Mouse (Mus musculus) limb, embryonic 13.5 days (tissue): Measurements from ENCODE around the gene Noxo1. TPM values are rescaled to one million over a fixed set of nuclear protein-coding genes. Genes with fewer than 3 reads are reported as not detected.

Experiments
- ATAC-seq: fragments of 200-750 bp; cut with Nextera tagmentation; 2 replicates; pipeline ENCODE4 v1.8.0; 2017; ENCODE audit warnings: low read depth, moderate number of reproducible peaks, moderate TSS enrichment; ENCODE audit not compliant: low FRiP score
- H3K27ac ChIP-seq: fragments of 300-500 bp; sonication (generic); 2 replicates; pipeline ENCODE4 v1.5.1; 2015; ENCODE audit warnings: inconsistent platforms, mild to moderate bottlenecking, moderate library complexity
- H3K27me3 ChIP-seq: fragments of 300-500 bp; sonication (generic); 2 replicates; pipeline ENCODE4 v1.6.1; 2015; ENCODE audit warnings: mild to moderate bottlenecking, inconsistent platforms
- H3K36me3 ChIP-seq: fragments of 300-500 bp; sonication (generic); 2 replicates; pipeline ENCODE4 v1.6.1; 2015; ENCODE audit warnings: inconsistent platforms, mild to moderate bottlenecking, moderate library complexity
- H3K4me1 ChIP-seq: fragments of 300-500 bp; sonication (generic); 2 replicates; pipeline ENCODE4 v1.6.1; 2015; ENCODE audit warnings: inconsistent platforms
- H3K4me2 ChIP-seq: fragments of 300-500 bp; sonication (generic); replicated peaks from 2 replicates; pipeline ENCODE4 v1.6.1; 2015; ENCODE audit warnings: inconsistent platforms, mild to moderate bottlenecking, moderate library complexity
- H3K4me3 ChIP-seq: fragments of 300-500 bp; sonication (generic); 2 replicates; pipeline ENCODE4 v1.5.1; 2015; ENCODE audit warnings: moderate library complexity, mild to moderate bottlenecking, inconsistent platforms
- H3K9ac ChIP-seq: fragments of 300-500 bp; sonication (generic); 2 replicates; pipeline ENCODE4 v1.6.1; 2015; ENCODE audit warnings: mild to moderate bottlenecking, inconsistent platforms
- H3K9me3 ChIP-seq: fragments of 300-500 bp; sonication (generic); 2 replicates; pipeline ENCODE4 v1.6.1; 2016; ENCODE audit warnings: inconsistent platforms
- WGBS: fragments of 180-500 bp; shearing (Covaris S2); methylation state at CpG from one replicate; pipeline ENCODE4 v1.1.7; 2015; 5-methylcytosine and 5-hydroxymethylcytosine counted together
- polyA plus RNA-seq: library from polyadenylated mRNA; unstranded; fragments of >200 nt; fragmentation: Nextera tagmentation; extraction: Ambion mirVana; gene quantifications from 2 replicates; pipeline ENCODE4 v1.2.1, GENCODE M21; 2015

Gene Noxo1
- polyA plus RNA-seq, 1 experiment from 2014 or later = 3.1 TPM

DNA sequence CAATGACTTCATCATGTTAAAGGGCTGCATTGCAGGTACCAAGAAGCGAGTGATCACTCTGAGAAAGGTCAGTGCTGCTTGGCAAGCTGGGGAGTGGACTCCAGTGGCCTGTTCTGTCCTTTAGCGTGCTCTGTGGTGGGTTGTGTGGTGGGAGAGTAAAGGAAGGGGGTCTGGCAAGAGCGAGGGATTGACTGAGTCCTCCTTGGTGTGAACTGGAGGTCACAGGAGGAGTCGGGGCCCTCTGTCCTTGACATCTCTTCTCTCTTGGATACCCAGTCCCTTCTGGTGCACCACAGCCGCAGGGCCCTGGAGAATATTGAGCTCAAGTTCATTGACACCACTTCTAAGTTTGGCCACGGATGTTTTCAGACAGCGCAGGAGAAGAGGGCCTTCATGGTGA, 39.4 kb downstream of the Noxo1 start:
- no peak overlapping the region for H3K4me3 ChIP-seq
- peaks cover 11% of the 10 kb centered on the region; the same call in 1 of the 2 replicates for H3K27me3 ChIP-seq
- H3K9me3 ChIP-seq = no peaks in the 10 kb centered on the region
- H3K9ac ChIP-seq = no peak overlapping the region
- H3K4me2 ChIP-seq = 0 out of 2 replicates have a peak overlapping the region, but pooled peaks have one; percentile 87
- peaks cover 17% of the 10 kb centered on the region for H3K4me1 ChIP-seq
- WGBS = 91% methylated on average over 7 of the region's 7 CpGs
- no peak for ATAC-seq
- H3K27ac ChIP-seq = no peak overlapping the region
- H3K36me3 ChIP-seq = peaks cover 12% of the 10 kb centered on the region

DNA sequence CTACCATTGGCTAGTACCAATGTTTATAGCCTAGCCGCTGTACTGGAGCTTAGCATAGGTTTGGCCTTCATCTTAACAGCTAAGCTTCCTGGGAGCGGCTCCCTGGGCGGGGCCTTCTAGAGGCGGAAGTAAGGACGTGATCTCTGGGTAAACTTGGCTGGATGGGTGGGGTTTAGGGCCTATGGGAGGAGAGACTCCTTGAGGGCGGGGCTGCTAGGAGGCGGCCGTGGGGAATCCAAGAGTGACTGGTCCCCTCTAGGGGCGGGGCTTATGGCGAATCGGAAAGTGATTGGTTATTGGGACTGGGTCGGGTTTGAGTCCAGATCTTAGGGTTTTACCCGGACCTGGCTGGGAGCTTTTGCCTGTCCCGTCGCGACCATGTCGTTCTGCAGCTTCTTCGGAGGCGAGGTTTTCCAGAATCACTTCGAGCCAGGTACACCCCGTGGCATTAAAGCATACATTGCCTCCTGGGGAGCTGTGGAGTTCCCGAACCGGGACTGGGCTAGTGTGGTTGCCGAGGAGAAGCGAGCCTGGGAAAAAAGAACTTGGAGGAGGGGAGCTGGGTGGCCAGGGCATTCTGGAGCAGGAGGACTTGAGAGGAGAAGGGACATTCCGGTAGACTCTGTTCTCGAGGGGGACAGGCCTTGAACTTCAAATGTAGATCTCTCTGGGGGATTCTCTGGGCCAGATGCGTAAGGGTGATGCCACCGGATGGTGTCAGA, 40.5 kb downstream of the Noxo1 start, which contains the start of gene Msrb1:
Msrb1 (plus strand) TSS at position 313 of the 722 bp plus-strand sequence.
- peaks cover 11% of the 10 kb centered on the region; the same call in 1 of the 2 replicates for H3K27me3 ChIP-seq
- WGBS = under 1% methylated on average over 29 of the region's 29 CpGs
- peak within 1 kb of the TSS; percentile 78 for H3K9ac ChIP-seq
- ATAC-seq = peak; percentile 95
- peak within 1 kb of the TSS; percentile 65 for H3K4me3 ChIP-seq
- peak within 1 kb of the TSS; percentile 87 for H3K4me2 ChIP-seq
- peaks cover 14% of the 10 kb centered on the region for H3K36me3 ChIP-seq
- peak within 1 kb of the TSS; percentile 72; the same call in 1 of the 2 replicates for H3K27ac ChIP-seq
- H3K4me1 ChIP-seq = peaks cover 17% of the 10 kb centered on the region
- no peaks in the 10 kb centered on the region for H3K9me3 ChIP-seq

DNA sequence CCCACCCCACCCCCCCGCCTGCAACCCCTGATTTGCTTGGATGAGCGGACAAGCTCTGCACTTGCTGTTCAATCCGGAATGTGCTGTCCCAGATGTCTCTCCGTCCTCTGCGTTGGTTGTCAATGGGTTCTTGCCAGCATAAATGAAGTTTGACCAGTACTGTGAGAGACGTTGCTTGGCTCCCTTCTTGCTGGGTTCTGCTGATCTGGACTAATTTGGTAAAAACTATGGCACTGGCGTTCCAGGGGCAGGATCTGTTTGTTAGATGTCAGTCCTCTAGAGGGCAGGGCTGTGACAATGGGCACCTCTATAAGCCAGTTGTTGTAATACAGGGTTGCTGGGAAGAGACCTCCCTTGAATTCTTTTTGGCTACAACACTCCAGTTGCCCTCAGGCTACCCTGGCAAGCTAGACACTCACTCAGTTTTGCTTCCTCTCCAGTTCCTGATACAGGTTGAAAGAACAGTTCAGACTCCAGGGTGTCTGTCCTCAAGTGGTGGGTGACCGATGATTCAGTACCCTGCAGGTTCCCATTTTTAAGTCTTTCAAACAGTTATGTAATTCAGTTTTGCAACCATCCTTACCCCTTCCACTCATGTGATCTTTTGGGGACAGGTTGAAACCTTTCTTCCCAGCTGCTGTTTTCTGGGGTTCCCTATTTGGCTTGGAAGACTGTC, 41.2 kb downstream of the Noxo1 start:
- H3K27ac ChIP-seq = no peak overlapping the region
- H3K9ac ChIP-seq = peak overlapping the region; percentile 78
- no peaks in the 10 kb centered on the region for H3K9me3 ChIP-seq
- H3K4me2 ChIP-seq = peak overlapping the region; percentile 87
- peaks cover 20% of the 10 kb centered on the region for H3K36me3 ChIP-seq
- 24% methylated on average over 8 of the region's 8 CpGs for WGBS
- peaks cover 9% of the 10 kb centered on the region; the same call in 1 of the 2 replicates for H3K27me3 ChIP-seq
- H3K4me1 ChIP-seq = peaks cover 17% of the 10 kb centered on the region
- H3K4me3 ChIP-seq = peak overlapping the region; percentile 65
- ATAC-seq = no peak; the same call in 1 of the 2 replicates

DNA sequence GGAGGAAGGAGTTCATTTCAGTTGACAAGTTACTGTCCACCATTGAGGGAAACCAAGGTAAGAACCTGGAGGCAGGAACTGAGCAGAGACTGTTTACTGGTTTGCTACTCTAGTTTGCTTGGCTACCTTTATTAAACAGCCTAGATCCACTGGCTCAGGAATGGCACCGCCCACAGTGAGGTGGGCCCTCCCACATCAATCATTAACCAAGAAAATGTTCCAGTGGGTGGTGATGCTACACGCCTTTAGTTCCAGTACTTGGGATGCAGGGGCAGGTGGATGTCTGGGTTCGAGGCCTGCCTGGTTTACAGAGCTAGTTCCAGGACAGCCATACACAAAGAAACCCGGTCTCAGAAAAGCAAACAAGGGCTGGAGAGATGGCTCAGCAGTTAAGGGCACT, 42.2 kb downstream of the Noxo1 start:
- peaks cover 17% of the 10 kb centered on the region for H3K4me1 ChIP-seq
- H3K36me3 ChIP-seq = peaks cover 27% of the 10 kb centered on the region
- no peak for ATAC-seq
- no peaks in the 10 kb centered on the region for H3K9me3 ChIP-seq
- peaks cover 5% of the 10 kb centered on the region; the same call in 1 of the 2 replicates for H3K27me3 ChIP-seq
- no peak overlapping the region for H3K9ac ChIP-seq
- H3K4me2 ChIP-seq = no peak overlapping the region
- no peak overlapping the region for H3K4me3 ChIP-seq
- no peak overlapping the region for H3K27ac ChIP-seq
- 83% methylated on average over 4 of the region's 4 CpGs for WGBS

DNA sequence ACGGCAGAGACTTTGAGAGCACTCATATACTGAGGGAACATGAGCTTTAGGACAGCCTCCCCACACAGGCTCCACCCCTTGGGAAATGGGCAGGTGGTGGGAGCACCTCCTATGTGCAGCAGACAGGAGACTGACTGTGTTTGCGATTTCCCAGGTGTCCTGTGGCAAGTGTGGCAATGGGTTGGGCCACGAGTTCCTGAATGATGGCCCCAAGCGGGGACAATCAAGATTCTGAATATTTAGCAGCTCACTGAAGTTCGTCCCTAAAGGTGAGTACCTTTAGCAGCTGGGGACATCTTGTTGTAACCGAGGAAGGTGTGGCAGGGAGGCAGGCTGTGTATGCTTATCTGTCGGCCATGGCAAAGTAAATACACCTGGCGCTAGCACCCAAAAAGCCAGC, 43.9 kb downstream of the Noxo1 start:
- 81% methylated on average over 8 of the region's 8 CpGs for WGBS
- Histone ChIP-seq H3K27ac (no peak overlapping the region), H3K27me3 (no peaks in the 10 kb centered on the region), H3K4me1 (peaks cover 17% of the 10 kb centered on the region), H3K9me3 (no peaks in the 10 kb centered on the region), H3K9ac (no peak overlapping the region), H3K4me2 (no peak overlapping the region), H3K36me3 (peaks cover 27% of the 10 kb centered on the region), H3K4me3 (no peak overlapping the region)
- no peak for ATAC-seq

DNA sequence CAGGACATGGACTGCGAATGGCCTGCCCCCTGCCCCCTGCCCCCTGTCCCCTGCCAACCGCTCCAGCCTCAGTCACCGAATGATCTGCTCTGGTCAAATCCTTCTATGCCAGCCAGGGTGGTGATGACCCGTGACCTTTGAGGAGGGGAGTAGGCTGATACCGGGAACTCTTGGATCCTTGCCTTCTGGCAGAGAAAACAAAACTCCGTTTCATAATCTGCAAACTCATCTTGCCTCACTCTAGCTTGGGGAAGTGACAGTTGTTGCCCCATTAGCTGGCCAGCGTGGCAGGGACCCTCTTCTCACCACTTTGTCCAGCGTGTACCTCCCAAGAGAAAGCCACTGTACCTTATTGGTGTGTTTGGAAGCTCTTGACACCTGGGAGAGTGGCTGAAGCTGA, 46.3 kb downstream of the Noxo1 start:
- WGBS = 83% methylated on average over 8 of the region's 8 CpGs

DNA sequence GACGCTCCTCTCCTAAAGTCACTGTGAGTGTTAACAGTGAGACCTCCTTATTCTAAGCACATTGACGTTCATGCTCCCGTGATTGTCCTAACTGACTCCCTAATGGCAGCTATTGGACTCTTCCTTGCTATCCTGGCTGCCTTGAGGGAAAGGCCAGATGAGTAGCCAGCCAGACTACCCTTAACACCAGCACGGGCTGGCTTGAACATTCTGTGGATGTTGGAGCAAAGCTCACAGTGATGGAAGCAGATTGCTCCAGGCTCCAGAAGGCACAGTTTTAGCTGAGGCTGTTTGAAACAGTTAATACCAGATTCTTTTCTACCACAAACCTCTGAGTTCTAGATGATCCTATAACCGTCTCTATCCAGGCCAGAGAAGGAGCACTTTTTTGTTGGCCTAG, 47.9 kb downstream of the Noxo1 start:
- no peak overlapping the region for H3K27ac ChIP-seq
- WGBS = 71% methylated on average over 5 of the region's 5 CpGs
- peaks cover 27% of the 10 kb centered on the region for H3K36me3 ChIP-seq
- H3K27me3 ChIP-seq = no peaks in the 10 kb centered on the region
- H3K4me3 ChIP-seq = no peak overlapping the region
- H3K4me1 ChIP-seq = peaks cover 12% of the 10 kb centered on the region
- H3K4me2 ChIP-seq = no peak overlapping the region
- H3K9me3 ChIP-seq = no peaks in the 10 kb centered on the region
- no peak overlapping the region for H3K9ac ChIP-seq
- no peak for ATAC-seq

More for the DNA sequence above, 46.3 kb downstream of the Noxo1 start:
- peaks cover 14% of the 10 kb centered on the region for H3K4me1 ChIP-seq
- ATAC-seq = no peak
- peaks cover 27% of the 10 kb centered on the region for H3K36me3 ChIP-seq
- no peak overlapping the region for H3K9ac ChIP-seq
- no peak overlapping the region for H3K27ac ChIP-seq
- H3K4me3 ChIP-seq = no peak overlapping the region
- no peaks in the 10 kb centered on the region for H3K27me3 ChIP-seq
- H3K9me3 ChIP-seq = no peaks in the 10 kb centered on the region
- H3K4me2 ChIP-seq = no peak overlapping the region

DNA sequence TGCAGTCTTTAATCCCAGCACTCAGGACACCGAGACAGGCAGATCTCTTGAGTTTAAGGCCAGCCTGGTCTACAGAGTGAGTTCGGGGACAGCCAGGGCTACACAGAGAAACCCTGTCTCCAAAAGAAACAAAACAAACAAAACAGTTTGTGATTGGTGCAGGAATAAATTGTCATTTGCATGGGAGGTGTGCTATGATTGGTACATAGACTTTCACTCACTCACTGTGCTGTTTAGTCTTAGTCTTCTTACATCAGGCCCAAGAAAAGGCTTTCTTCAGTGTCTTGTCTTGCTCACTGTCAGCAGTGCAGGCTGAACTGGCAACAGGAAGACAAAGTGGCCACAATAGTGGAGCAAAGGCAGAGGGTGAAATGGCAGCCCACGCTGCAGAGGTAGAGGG, 48.3 kb downstream of the Noxo1 start:
- peaks cover 24% of the 10 kb centered on the region for H3K36me3 ChIP-seq
- H3K9me3 ChIP-seq = no peaks in the 10 kb centered on the region
- no peak for ATAC-seq
- no peak overlapping the region for H3K4me2 ChIP-seq
- H3K4me1 ChIP-seq = peaks cover 12% of the 10 kb centered on the region
- H3K27ac ChIP-seq = no peak overlapping the region
- no peak overlapping the region for H3K4me3 ChIP-seq
- H3K27me3 ChIP-seq = no peaks in the 10 kb centered on the region
- WGBS = 75% methylated on average over 3 of the region's 3 CpGs
- H3K9ac ChIP-seq = no peak overlapping the region

DNA sequence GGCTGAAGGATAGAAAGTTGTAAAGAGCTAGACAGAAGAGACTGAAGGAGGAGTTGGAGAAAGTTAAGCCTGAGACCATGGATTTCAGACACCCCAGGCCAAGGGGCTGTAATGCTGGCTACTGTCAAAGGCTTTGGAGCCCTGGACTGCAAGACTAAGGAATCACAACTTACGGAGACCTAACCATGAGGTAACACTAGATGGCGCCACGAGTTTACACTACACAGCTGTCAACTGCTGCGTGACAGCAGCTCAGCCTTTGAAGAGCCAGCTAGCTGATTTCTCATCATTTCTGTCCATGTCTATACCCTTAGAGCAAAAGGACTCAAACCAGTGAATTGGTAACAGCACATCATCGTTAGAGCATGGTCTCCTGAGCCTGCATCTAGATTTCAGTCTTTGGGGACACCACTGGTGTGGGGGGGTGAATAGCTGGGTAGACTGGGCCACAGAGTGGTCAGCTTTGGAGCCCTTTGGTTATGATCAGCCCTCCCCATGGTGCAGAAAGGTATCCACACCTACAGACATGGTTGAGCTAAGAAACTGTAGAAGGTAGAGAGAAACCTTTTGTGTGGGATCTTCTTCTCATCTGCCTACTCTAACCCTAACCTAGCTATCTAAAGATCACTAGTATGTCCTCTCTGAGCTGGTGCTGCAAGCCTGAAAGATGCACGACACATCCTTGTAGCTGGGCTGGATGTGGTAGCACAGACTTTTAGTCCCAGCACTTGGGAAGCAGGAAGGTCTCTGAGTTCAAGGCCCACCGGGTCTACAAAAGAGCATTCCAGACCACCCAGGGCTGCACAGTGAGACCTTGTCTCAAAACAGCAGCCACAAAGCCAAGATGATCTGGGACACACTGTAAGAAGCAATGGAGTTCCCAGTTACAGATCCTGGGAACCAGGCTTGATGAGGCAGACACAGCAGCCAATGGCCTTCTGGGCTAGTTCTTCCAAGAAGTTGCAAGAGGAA, 49.8 kb downstream of the Noxo1 start:
- no peak overlapping the region for H3K9ac ChIP-seq
- H3K4me1 ChIP-seq = peaks cover 12% of the 10 kb centered on the region
- H3K36me3 ChIP-seq = peaks cover 15% of the 10 kb centered on the region; the same call in 1 of the 2 replicates
- H3K4me3 ChIP-seq = no peak overlapping the region
- no peaks in the 10 kb centered on the region for H3K9me3 ChIP-seq
- no peak overlapping the region for H3K4me2 ChIP-seq
- H3K27ac ChIP-seq = no peak overlapping the region
- peak; percentile 55; the same call in 1 of the 2 replicates for ATAC-seq
- WGBS = 21% methylated on average over 7 of the region's 7 CpGs
- H3K27me3 ChIP-seq = peaks cover 11% of the 10 kb centered on the region

DNA sequence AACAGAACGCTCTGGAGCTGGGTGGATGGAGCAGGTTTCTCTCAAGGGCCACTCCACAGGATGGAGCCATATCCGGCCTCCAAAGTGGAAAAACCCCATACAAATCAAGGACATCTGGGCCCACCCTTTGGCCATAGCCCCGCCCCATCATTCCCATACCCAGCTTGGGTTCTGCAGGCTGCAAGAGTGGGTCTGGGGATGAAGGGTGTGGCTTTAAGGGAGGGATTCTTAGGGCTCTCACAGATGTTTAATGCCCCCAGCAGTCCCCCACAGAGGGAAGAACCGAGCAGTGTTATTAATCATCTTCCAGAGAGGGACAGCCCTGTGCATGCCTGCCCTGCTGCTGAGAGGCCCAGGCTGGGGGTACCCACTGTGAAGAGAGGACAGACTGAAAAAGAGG, 51.0 kb downstream of the Noxo1 start:
- H3K4me1 ChIP-seq = peaks cover 12% of the 10 kb centered on the region
- peaks cover 22% of the 10 kb centered on the region for H3K27me3 ChIP-seq
- H3K4me2 ChIP-seq = no peak overlapping the region
- H3K36me3 ChIP-seq = peaks cover 10% of the 10 kb centered on the region; the same call in 1 of the 2 replicates
- 0 out of 2 replicates have a peak, but pooled peaks have one; percentile 20 for ATAC-seq
- peak overlapping the region; percentile 13; the same call in 1 of the 2 replicates for H3K9ac ChIP-seq
- no peak overlapping the region for H3K27ac ChIP-seq
- 35% methylated on average over 4 of the region's 4 CpGs for WGBS
- H3K4me3 ChIP-seq = no peak overlapping the region
- no peaks in the 10 kb centered on the region for H3K9me3 ChIP-seq
